Mouse (Mus musculus) embryo, embryonic 11 days (tissue): ENCODE results near the gene Ptpdc1.

Source experiments
- DNase-seq: peaks from one replicate; pipeline ENCODE4 v3.0.0-alpha.2; 2015

Ptpdc1 gene

GRCm38 (mm10) chr13:48582688-48583379, 42.6 kb downstream of the Ptpdc1 start:
- DNase-seq, result no peak

GRCm38 (mm10) chr13:48578616-48579015, 46.8 kb downstream of the Ptpdc1 start:
- no peak for DNase-seq

- DNase-seq, result no peak
Observed at GRCm38 (mm10) chr13:48577836-48578235, 47.6 kb downstream of the Ptpdc1 start.

GRCm38 (mm10) chr13:48577007-48577406, 48.5 kb downstream of the Ptpdc1 start:
- no peak for DNase-seq

- no peak for DNase-seq
Observed at GRCm38 (mm10) chr13:48574718-48575117, 50.7 kb downstream of the Ptpdc1 start.

GRCm38 (mm10) chr13:48573525-48574355, 51.7 kb downstream of the Ptpdc1 start:
- DNase-seq, result peak; percentile 22

- peak; percentile 46 for DNase-seq
Observed at GRCm38 (mm10) chr13:48572127-48572526, 53.3 kb downstream of the Ptpdc1 start.

- DNase-seq, result no peak
Observed at GRCm38 (mm10) chr13:48571298-48571697, 54.2 kb downstream of the Ptpdc1 start.

GRCm38 (mm10) chr13:48569576-48570132, 55.8 kb downstream of the Ptpdc1 start:
- no peak for DNase-seq

GRCm38 (mm10) chr13:48567646-48568045, 57.8 kb downstream of the Ptpdc1 start:
- DNase-seq, result no peak

- DNase-seq, result peak; percentile 80
Observed at GRCm38 (mm10) chr13:48566116-48566935, 59.1 kb downstream of the Ptpdc1 start.

- no peak for DNase-seq
Observed at GRCm38 (mm10) chr13:48564881-48565600, 60.4 kb downstream of the Ptpdc1 start.

GRCm38 (mm10) chr13:48562336-48562735, 63.1 kb downstream of the Ptpdc1 start:
- DNase-seq, result no peak

GRCm38 (mm10) chr13:48561481-48561880, 64.0 kb downstream of the Ptpdc1 start:
- no peak for DNase-seq

GRCm38 (mm10) chr13:48555976-48556375, 69.5 kb downstream of the Ptpdc1 start:
- DNase-seq, result no peak

GRCm38 (mm10) chr13:48554552-48554951, 70.9 kb downstream of the Ptpdc1 start:
- DNase-seq, result no peak

GRCm38 (mm10) chr13:48553511-48553910, 72.0 kb downstream of the Ptpdc1 start:
- DNase-seq, result no peak

- no peak for DNase-seq
Observed at GRCm38 (mm10) chr13:48552181-48553090, 73.0 kb downstream of the Ptpdc1 start.

- no peak for DNase-seq
Observed at GRCm38 (mm10) chr13:48548296-48548695, 77.2 kb downstream of the Ptpdc1 start.

GRCm38 (mm10) chr13:48547623-48548022, 77.8 kb downstream of the Ptpdc1 start:
- no peak for DNase-seq

- peak; percentile 100 for DNase-seq
Observed at GRCm38 (mm10) chr13:48546330-48546917, 79.0 kb downstream of the Ptpdc1 start.
